ENCODE assay signal across 13 mouse cellular contexts in the genomic region with DNA sequence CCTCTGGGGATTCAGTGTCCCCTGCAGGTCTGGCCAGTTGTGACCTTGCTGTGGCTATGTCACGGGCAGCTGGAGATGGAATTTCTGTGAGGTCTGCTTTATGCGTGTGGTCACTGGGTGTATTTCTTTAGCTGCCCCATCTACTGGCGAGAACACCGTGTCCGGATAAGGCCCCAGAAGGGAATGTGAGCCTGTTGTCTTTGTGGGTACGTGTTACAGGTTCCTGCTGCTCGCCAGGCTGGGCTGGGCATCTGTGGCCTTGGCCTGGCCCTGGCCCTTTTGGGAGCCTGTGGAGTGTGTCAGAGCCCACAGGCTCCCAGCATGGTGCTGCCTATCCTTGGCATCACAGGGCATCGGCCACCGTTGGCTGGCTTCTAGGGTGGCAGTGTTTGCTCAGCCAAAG. TPM values are rescaled to one million over a fixed set of nuclear protein-coding genes. Genes with fewer than 3 reads are reported as not detected.
A peak's percentile ranks its signal among the peaks of the same experiment; 100 is the strongest.
DNase-seq lines count a peak whose midpoint lies in the region; ATAC-seq lines count a peak whose summit lies in the region.
"Had no signal": no experiment of that assay in that cellular context is flagged by ENCODE, and none has a peak within 500 bp of the region (broad histone marks: within the 10 kb centered on the region; RNA-seq: fewer than 3 reads in every experiment).

No protein-coding gene starts in this region.

- H3K4me1 ChIP-seq in heart, embryonic 15.5 days (replicated peaks): peaks cover 45% of the 10 kb centered on the region
- H3K4me1 ChIP-seq in kidney, embryonic 14.5 days (ENCODE audit: control insufficient read depth, insufficient read depth, low read length): peaks cover 31% of the 10 kb centered on the region
- peaks cover 20% of the 10 kb centered on the region for H3K4me1 ChIP-seq in hindbrain, embryonic 14.5 days (replicated peaks; ENCODE audit: control insufficient read depth, insufficient read depth, low read length)

- 0 out of 2 replicates have a peak, but pooled peaks have one; percentile 9 for ATAC-seq in heart, embryonic 15.5 days (replicated peaks; ENCODE audit: insufficient number of reproducible peaks, insufficient read depth, low FRiP score, low read depth)
- no peak for ATAC-seq in kidney, embryonic 14.5 days (ENCODE audit: low FRiP score, low TSS enrichment)
- no peak for ATAC-seq in hindbrain, embryonic 14.5 days (ENCODE audit: low FRiP score)
- no peak for ATAC-seq in megakaryocyte, adult 5-6 weeks (ENCODE audit: poor library complexity, severe bottlenecking)
- ATAC-seq: forebrain, postnatal 0 days had no signal

- no peaks in the 10 kb centered on the region for H3K9me3 ChIP-seq in heart, embryonic 15.5 days (replicated peaks)
- no peaks in the 10 kb centered on the region for H3K9me3 ChIP-seq in kidney, embryonic 14.5 days (ENCODE audit: control insufficient read depth, low read length)
- H3K9me3 ChIP-seq in hindbrain, embryonic 14.5 days (ENCODE audit: control insufficient read depth, low read length): no peaks in the 10 kb centered on the region
- H3K9me3 ChIP-seq: megakaryocyte, embryonic 14.5 days had no signal

- H3K27ac ChIP-seq in heart, embryonic 15.5 days: peak overlapping the region; percentile 84
- peak overlapping the region; percentile 68; the same call in 1 of the 2 replicates for H3K27ac ChIP-seq in kidney, embryonic 14.5 days (ENCODE audit: low read depth, low read length)
- no peak overlapping the region for H3K27ac ChIP-seq in hindbrain, embryonic 14.5 days
- H3K27ac ChIP-seq: left cerebral cortex, adult 2 months; liver, embryonic 14.5 days had no signal

- H3K4me3 ChIP-seq in heart, embryonic 15.5 days: no peak overlapping the region
- H3K4me3 ChIP-seq in kidney, embryonic 14.5 days (ENCODE audit: low read length): no peak overlapping the region
- H3K4me3 ChIP-seq in hindbrain, embryonic 14.5 days (replicated peaks; ENCODE audit: low read length): no peak overlapping the region
- H3K4me3 ChIP-seq: left cerebral cortex, adult 2 months; megakaryocyte, embryonic 14.5 days had no signal

- H3K4me2 ChIP-seq in heart, embryonic 15.5 days: no peak overlapping the region
- H3K4me2 ChIP-seq in kidney, embryonic 14.5 days (replicated peaks; ENCODE audit: low read depth, low read length): no peak overlapping the region
- H3K4me2 ChIP-seq in hindbrain, embryonic 14.5 days (replicated peaks): no peak overlapping the region

- no peak for DNase-seq in heart, postnatal 25 days (ENCODE audit: low spot score)
- peak; percentile 76 for DNase-seq in adrenal gland, adult 2 months
- peak; percentile 36 to 52 for DNase-seq in cerebellum, adult 18-20 months
- no peak for DNase-seq in left cerebral cortex, adult 8-10 months (ENCODE audit: low spot score in 2 of 2)
- DNase-seq in hindbrain, embryonic 14.5 days (ENCODE audit: low spot score): no peak
- DNase-seq: forebrain, postnatal 0 days; thymus, postnatal 36 days had no signal

- no peak overlapping the region for H3K9ac ChIP-seq in heart, embryonic 15.5 days
- 0 out of 2 replicates have a peak overlapping the region, but pooled peaks have one; percentile 18 for H3K9ac ChIP-seq in kidney, embryonic 14.5 days (ENCODE audit: low read depth, low read length)
- H3K9ac ChIP-seq in hindbrain, embryonic 14.5 days: no peak overlapping the region
- H3K9ac ChIP-seq: forebrain, postnatal 0 days; liver, embryonic 14.5 days had no signal

- 51% methylated on average over 9 of the region's 9 CpGs for WGBS in heart, embryonic 15.5 days
- 54% methylated on average over 9 of the region's 9 CpGs for WGBS in kidney, embryonic 14.5 days
- WGBS in hindbrain, embryonic 14.5 days: 87% methylated on average over 9 of the region's 9 CpGs

- intact Hi-C loops in heart, postnatal 25 days (cut with DNase I): no loop called here

- H3K36me3 ChIP-seq in heart, embryonic 15.5 days: no peaks in the 10 kb centered on the region
- no peaks in the 10 kb centered on the region; the same call in 1 of the 2 replicates for H3K36me3 ChIP-seq in kidney, embryonic 14.5 days (ENCODE audit: control insufficient read depth, insufficient read depth, low read length)
- H3K36me3 ChIP-seq in hindbrain, embryonic 14.5 days (replicated peaks; ENCODE audit: control insufficient read depth, insufficient read depth): no peaks in the 10 kb centered on the region; the same call in 1 of the 2 replicates

- no peaks in the 10 kb centered on the region for H3K27me3 ChIP-seq in heart, embryonic 15.5 days
- no peaks in the 10 kb centered on the region for H3K27me3 ChIP-seq in kidney, embryonic 14.5 days (ENCODE audit: control insufficient read depth, insufficient read depth, low read length)
- H3K27me3 ChIP-seq in hindbrain, embryonic 14.5 days (ENCODE audit: control insufficient read depth, insufficient read depth, low read length): peaks cover 4% of the 10 kb centered on the region; the same call in 1 of the 2 replicates

RNA-seq across cellular contexts. Expression of gene Aif1l, which starts 4.8 kb away (rescaled TPM):
- polyA plus RNA-seq in heart, embryonic 15.5 days (2015; fragmentation: Nextera tagmentation; extraction: Ambion mirVana): 45.9 and 46.7 TPM in 2 replicates
- total RNA-seq in heart, postnatal 25 days (2021): 1 to 10 TPM; 6.1 to 6.6 TPM
- total RNA-seq in adrenal gland, adult 2 months (2021): 10 to 100 TPM; 20.7 to 81.0 TPM
- 16.2 and 16.3 TPM in 2 replicates for polyA plus RNA-seq in adrenal gland, adult 2 months (2012; rRNA removed)
- 55.8 and 72.1 TPM in 2 replicates for polyA plus RNA-seq in kidney, embryonic 14.5 days (2014; fragmentation: Nextera tagmentation; extraction: Ambion mirVana)
- 1 to 10 TPM; 8.2 to 9.7 (median 9.2) TPM for total RNA-seq in left cerebral cortex, adult 8-10 months (2022)
- polyA plus RNA-seq in hindbrain, embryonic 14.5 days (2014; fragmentation: Nextera tagmentation; extraction: Ambion mirVana): 22.8 and 28.4 TPM in 2 replicates
- total RNA-seq in megakaryocyte, adult 5-6 weeks (2015): 0.16 TPM in 1 of 2 replicates, not detected in the other
- 2.1 TPM in 1 of 2 replicates, not detected in the other for total RNA-seq in megakaryocyte, adult 5-6 weeks (2017)

RNA-seq across cellular contexts. Expression of gene Nup214, which starts 19.5 kb away (rescaled TPM):
- 54.7 and 55.1 TPM in 2 replicates for polyA plus RNA-seq in heart, embryonic 15.5 days (2015; fragmentation: Nextera tagmentation; extraction: Ambion mirVana)
- 10 to 100 TPM; 27.4 to 28.3 TPM for total RNA-seq in heart, postnatal 25 days (2021)
- 10 to 100 TPM; 52.5 to 68.6 TPM for total RNA-seq in adrenal gland, adult 2 months (2021)
- 36.1 and 42.9 TPM in 2 replicates for polyA plus RNA-seq in adrenal gland, adult 2 months (2012; rRNA removed)
- polyA plus RNA-seq in kidney, embryonic 14.5 days (2014; fragmentation: Nextera tagmentation; extraction: Ambion mirVana): 79.4 and 97.4 TPM in 2 replicates
- 10 to 100 TPM; 50.5 to 74.7 (median 65.5) TPM for total RNA-seq in left cerebral cortex, adult 8-10 months (2022)
- 46.7 and 53.5 TPM in 2 replicates for polyA plus RNA-seq in hindbrain, embryonic 14.5 days (2014; fragmentation: Nextera tagmentation; extraction: Ambion mirVana)
- total RNA-seq in megakaryocyte, adult 5-6 weeks (2015): 51.5 and 69.1 TPM in 2 replicates
- 32.0 and 37.7 TPM in 2 replicates for total RNA-seq in megakaryocyte, adult 5-6 weeks (2017)

Comparison
In these comparisons a context has a peak if more than half of its experiments do, and no peak if none do; other contexts are left out.
1. DNase-seq: peak in adrenal gland, adult 2 months (single experiment) and cerebellum, adult 18-20 months (2 of 2); none in heart, postnatal 25 days (single experiment), left cerebral cortex, adult 8-10 months (0 of 2) and hindbrain, embryonic 14.5 days (single experiment).